ENCODE assay signal across 21 mouse cellular contexts in the genomic region with DNA sequence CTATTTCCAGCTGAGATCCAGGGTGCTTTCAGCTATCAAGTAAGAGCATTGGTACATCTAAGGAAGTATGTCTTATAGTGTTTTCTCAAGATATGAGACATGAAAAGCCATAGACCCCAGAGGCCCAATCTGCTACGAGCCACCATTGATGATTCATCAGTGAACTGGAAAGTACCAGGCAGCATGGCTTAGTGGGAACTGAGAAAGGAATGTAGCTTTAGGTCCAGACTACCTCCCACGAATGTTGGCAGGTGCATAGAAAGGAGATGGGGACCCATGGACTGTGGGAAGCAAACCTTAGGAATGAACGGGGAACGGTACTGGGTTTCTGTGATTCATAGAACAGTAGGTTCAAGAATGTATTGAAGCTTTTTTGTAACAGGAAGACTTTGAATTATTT. TPM values are rescaled to one million over a fixed set of nuclear protein-coding genes. Genes with fewer than 3 reads are reported as not detected.
DNase-seq lines count a peak whose midpoint lies in the region; ATAC-seq and TF ChIP-seq lines count a peak whose summit lies in the region.
"Had no signal": no experiment of that assay in that cellular context is flagged by ENCODE, and none has a peak within 500 bp of the region (broad histone marks: within the 10 kb centered on the region; RNA-seq: fewer than 3 reads in every experiment).

No protein-coding gene starts in this region.

- no peak for TF ChIP-seq POLR2A in embryonic fibroblast, embryonic 13.5 days (IDR thresholded peaks at IDR 0.05; ENCODE audit: low read depth, low read length)

- H3K27me3 ChIP-seq in heart, embryonic 11.5 days (ENCODE audit: control insufficient read depth, insufficient read depth, low read length) = no peaks in the 10 kb centered on the region
- no peaks in the 10 kb centered on the region for H3K27me3 ChIP-seq in heart, embryonic 15.5 days
- H3K27me3 ChIP-seq in hindbrain, postnatal 0 days (ENCODE audit: insufficient read depth, low read length) = no peaks in the 10 kb centered on the region

- no peak overlapping the region for H3K9ac ChIP-seq in heart, embryonic 11.5 days (ENCODE audit: low read depth, low read length)
- H3K9ac ChIP-seq in heart, embryonic 15.5 days = no peak overlapping the region
- no peak overlapping the region for H3K9ac ChIP-seq in hindbrain, postnatal 0 days (replicated peaks; ENCODE audit: low read length)
- H3K9ac ChIP-seq: forebrain, embryonic 12.5 days; forebrain, postnatal 0 days; hindbrain, embryonic 14.5 days had no signal

- 67% methylated on average over 4 of the region's 4 CpGs for WGBS in heart, embryonic 11.5 days (ENCODE audit: insufficient replicate concordance)
- 61% methylated on average over 4 of the region's 4 CpGs for WGBS in heart, embryonic 15.5 days
- 73% methylated on average over 4 of the region's 4 CpGs for WGBS in hindbrain, postnatal 0 days

- H3K27ac ChIP-seq in heart, embryonic 11.5 days (ENCODE audit: low read depth, low read length) = no peak overlapping the region
- H3K27ac ChIP-seq in heart, embryonic 15.5 days = no peak overlapping the region
- H3K27ac ChIP-seq in embryonic fibroblast, embryonic 13.5 days (ENCODE audit: insufficient read depth, low read length) = peak overlapping the region; percentile 34; the same call in 1 of the 2 replicates
- no peak overlapping the region for H3K27ac ChIP-seq in hindbrain, postnatal 0 days
- H3K27ac ChIP-seq: embryonic facial prominence, embryonic 10.5 days; forebrain, embryonic 12.5 days; heart, embryonic 10.5 days; hindbrain, embryonic 14.5 days had no signal

- no peak for DNase-seq in heart, postnatal 36 days
- DNase-seq in heart, postnatal 14 days = no peak
- DNase-seq in 3T3-L1 (ENCODE audit: low read depth, low spot score) = peak; percentile 67
- no peak for DNase-seq in hindbrain, postnatal 0 days (ENCODE audit: low spot score)
- DNase-seq in kidney, adult 8-10 months = no peak
- DNase-seq: adrenal gland, adult 8-10 months; adrenal gland, postnatal 36 days; cerebellum, adult 2 months; cerebellum, postnatal 10 days; forebrain, postnatal 0 days; gastrocnemius, postnatal 14 days; kidney, adult 2 months had no signal

- intact Hi-C loops in heart, postnatal 36 days (cut with DNase I) = loop anchor here (5.0 kb wide), 1 partner anchor 34 kb away; no protein-coding TSS in a partner anchor
- intact Hi-C loops in heart, postnatal 14 days (cut with DNase I) = no loop called here

- peak overlapping the region; percentile 36 for H3K4me2 ChIP-seq in heart, embryonic 11.5 days
- peak overlapping the region; percentile 63 for H3K4me2 ChIP-seq in heart, embryonic 15.5 days
- H3K4me2 ChIP-seq in hindbrain, postnatal 0 days (ENCODE audit: low read depth, low read length) = no peak overlapping the region
- H3K4me2 ChIP-seq: forebrain, embryonic 12.5 days; hindbrain, embryonic 14.5 days had no signal

- peaks cover 4% of the 10 kb centered on the region; the same call in 1 of the 2 replicates for H3K36me3 ChIP-seq in heart, embryonic 11.5 days (ENCODE audit: control insufficient read depth, insufficient read depth, low read length)
- H3K36me3 ChIP-seq in heart, embryonic 15.5 days = peaks cover 11% of the 10 kb centered on the region; the same call in 1 of the 2 replicates
- H3K36me3 ChIP-seq in hindbrain, postnatal 0 days (ENCODE audit: insufficient read depth, low read length) = no peaks in the 10 kb centered on the region
- H3K36me3 ChIP-seq: embryonic facial prominence, embryonic 10.5 days; forebrain, embryonic 12.5 days had no signal

- H3K4me1 ChIP-seq in heart, embryonic 11.5 days (ENCODE audit: control insufficient read depth, insufficient read depth, low read length) = peaks cover 18% of the 10 kb centered on the region
- H3K4me1 ChIP-seq in heart, embryonic 15.5 days (replicated peaks) = peaks cover 36% of the 10 kb centered on the region
- H3K4me1 ChIP-seq in embryonic fibroblast, embryonic 13.5 days (ENCODE audit: control insufficient read depth, insufficient read depth, low read length) = peaks cover 5% of the 10 kb centered on the region; the same call in 1 of the 2 replicates
- H3K4me1 ChIP-seq in hindbrain, postnatal 0 days (ENCODE audit: insufficient read depth, low read length) = no peaks in the 10 kb centered on the region

- no peak for TF ChIP-seq CTCF in embryonic fibroblast, embryonic 13.5 days (IDR thresholded peaks at IDR 0.05; ENCODE audit: borderline replicate concordance, insufficient read depth, low read length)
- TF ChIP-seq CTCF in hindbrain, postnatal 0 days (IDR thresholded peaks at IDR 0.05; ENCODE audit: low read depth) = no peak

- no peaks in the 10 kb centered on the region for H3K9me3 ChIP-seq in heart, embryonic 11.5 days (replicated peaks; ENCODE audit: control insufficient read depth, low read length)
- H3K9me3 ChIP-seq in heart, embryonic 15.5 days (replicated peaks) = no peaks in the 10 kb centered on the region
- H3K9me3 ChIP-seq in hindbrain, postnatal 0 days (ENCODE audit: low read length) = no peaks in the 10 kb centered on the region
- H3K9me3 ChIP-seq: embryonic facial prominence, embryonic 10.5 days; forebrain, embryonic 12.5 days; heart, embryonic 10.5 days had no signal

- H3K4me3 ChIP-seq in heart, embryonic 11.5 days (ENCODE audit: low read depth, low read length) = no peak overlapping the region
- H3K4me3 ChIP-seq in heart, embryonic 15.5 days = no peak overlapping the region
- H3K4me3 ChIP-seq in embryonic fibroblast, embryonic 13.5 days (ENCODE audit: insufficient read depth, low read length) = no peak overlapping the region
- no peak overlapping the region for H3K4me3 ChIP-seq in hindbrain, postnatal 0 days (ENCODE audit: low read length)
- H3K4me3 ChIP-seq: embryonic facial prominence, embryonic 10.5 days; erythroblast, embryonic 14.5 days; forebrain, embryonic 12.5 days had no signal

- ATAC-seq in heart, embryonic 11.5 days (replicated peaks; ENCODE audit: insufficient number of reproducible peaks, low FRiP score, low TSS enrichment) = no peak
- no peak for ATAC-seq in heart, embryonic 15.5 days (replicated peaks; ENCODE audit: insufficient number of reproducible peaks, insufficient read depth, low FRiP score, low read depth)
- no peak for ATAC-seq in hindbrain, postnatal 0 days
- ATAC-seq: forebrain, postnatal 0 days; intestine, embryonic 16.5 days had no signal

RNA-seq across cellular contexts. Expression of gene Ccdc141, which starts 4.1 kb away (rescaled TPM):
- 163 and 234 TPM in 2 replicates for polyA plus RNA-seq in heart, embryonic 11.5 days (2014; fragmentation: Nextera tagmentation; extraction: Ambion mirVana)
- total RNA-seq in heart, postnatal 36 days (2021) = 100 to 1,000 TPM; 196 to 201 TPM
- 140 and 175 TPM in 2 replicates for polyA plus RNA-seq in heart, embryonic 15.5 days (2015; fragmentation: Nextera tagmentation; extraction: Ambion mirVana)
- total RNA-seq in heart, postnatal 14 days (2021) = 100 to 1,000 TPM; 213 to 231 TPM
- 11.2 and 16.3 TPM in 2 replicates for polyA plus RNA-seq in embryonic fibroblast, embryonic 13.5 days (2011; ENCODE audit: insufficient read length, low read depth, missing spikeins)
- 11.7 and 20.0 TPM in 2 replicates for total RNA-seq in hindbrain, postnatal 0 days (2014; rRNA removed)
- 10.1 and 13.6 TPM in 2 replicates for polyA plus RNA-seq in hindbrain, postnatal 0 days (2015; fragmentation: Nextera tagmentation; extraction: Ambion mirVana)
